Mouse (Mus musculus) common myeloid progenitor, adult 5-6 weeks (primary cell): ENCODE data around the gene Cfap74. TPM values are rescaled to one million over a fixed set of nuclear protein-coding genes. Genes with fewer than 3 reads are reported as not detected.
"Not testable (repeated sequence)": the region's sequence is repeated elsewhere in the genome, so short reads cannot be mapped to it uniquely, and the experiment has no call there.

Experiments
- ATAC-seq: replicated peaks from 2 replicates; pipeline ENCODE4 v1.8.0; 2016; ENCODE audit warnings: low read depth, mild to moderate bottlenecking, moderate TSS enrichment, inconsistent platforms; ENCODE audit not compliant: poor library complexity, severe bottlenecking
- total RNA-seq: library from RNA; stranded (forward); fragments of 200-1000, 187-1606 nt; gene quantifications from 2 replicates; pipeline ENCODE4 v1.2.3, GENCODE M21; 2017

Gene Cfap74
- total RNA-seq, 1 experiment from 2014 or later = 0.23 TPM

DNA sequence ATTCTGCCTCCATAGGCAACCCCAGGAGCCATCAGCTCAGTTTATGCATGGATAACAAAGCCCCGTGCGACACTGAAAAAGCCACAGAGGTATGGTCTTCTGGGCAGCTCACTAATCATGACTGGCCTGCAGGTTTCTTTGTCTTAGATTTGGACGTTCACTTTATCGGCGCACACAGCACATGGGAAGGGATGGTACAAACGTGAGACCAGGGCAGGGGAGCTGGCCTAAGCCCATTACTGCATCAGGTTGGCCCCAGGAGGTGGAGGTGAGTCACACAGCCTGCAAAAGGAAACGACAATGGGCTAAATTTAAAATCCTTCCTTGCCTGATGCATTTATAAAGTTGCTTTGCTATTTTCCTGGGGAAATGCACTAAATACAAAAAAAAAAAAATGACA is 7.9 kb upstream of the Cfap74 start:
- no peak for ATAC-seq

DNA sequence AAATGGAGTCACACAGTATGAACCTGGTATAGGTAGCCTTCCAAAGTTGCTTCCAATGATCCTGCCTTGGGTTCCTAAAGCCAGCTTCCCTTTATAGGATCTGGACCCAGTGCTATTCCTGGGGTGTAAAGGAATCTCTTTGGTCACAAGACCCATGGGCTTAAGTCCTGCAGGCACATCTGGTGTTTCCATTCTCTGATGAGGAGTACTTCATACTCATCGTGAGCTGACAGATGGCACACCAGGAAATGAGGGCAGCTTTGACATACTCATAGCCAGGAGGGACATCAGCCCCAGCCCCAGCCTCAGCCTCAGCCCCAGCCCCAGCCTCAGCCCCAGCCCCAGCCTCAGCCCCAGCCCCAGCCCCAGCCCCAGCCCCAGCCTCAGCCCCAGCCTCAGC is 6.5 kb upstream of the Cfap74 start:
- no peak for ATAC-seq

DNA sequence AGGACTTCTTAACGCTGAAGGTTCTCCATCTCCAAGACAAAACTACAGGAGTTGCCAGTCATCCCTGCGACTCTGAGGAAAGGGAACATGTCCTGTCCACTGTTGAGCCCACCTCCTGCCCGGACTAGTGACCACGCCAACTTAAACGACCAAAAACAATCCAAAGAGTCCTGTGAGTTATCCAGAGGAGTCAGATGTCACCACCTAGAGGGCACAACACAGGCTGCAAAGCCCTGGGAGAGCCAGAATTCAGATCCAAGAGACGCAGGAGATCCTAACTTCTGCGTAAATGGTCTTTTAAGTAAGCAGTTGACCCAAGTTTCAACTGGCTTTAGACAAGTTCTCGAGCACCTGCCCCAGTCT is 314 bp upstream of the Cfap74 start:
- peak; percentile 18; the same call in 1 of the 2 replicates for ATAC-seq

DNA sequence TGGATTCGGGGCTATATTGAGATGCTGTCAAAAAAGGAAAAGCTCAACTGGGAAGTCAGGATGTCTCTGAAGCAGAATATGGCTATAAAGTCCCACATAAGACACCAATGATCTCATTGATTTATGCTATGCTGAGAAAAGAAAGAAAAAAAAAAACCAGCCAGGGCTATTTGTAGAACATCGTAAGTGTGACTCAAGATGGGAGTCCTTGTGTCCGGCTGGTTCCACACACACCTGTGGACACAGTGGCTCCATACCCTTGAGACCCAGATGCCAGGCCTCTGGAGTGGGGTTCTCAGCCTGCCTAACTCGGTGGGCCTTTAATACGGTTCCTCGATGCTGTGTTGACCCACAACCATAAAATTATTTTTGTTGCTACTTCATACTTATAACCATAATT is 3.1 kb downstream of the Cfap74 start:
- no peak for ATAC-seq

DNA sequence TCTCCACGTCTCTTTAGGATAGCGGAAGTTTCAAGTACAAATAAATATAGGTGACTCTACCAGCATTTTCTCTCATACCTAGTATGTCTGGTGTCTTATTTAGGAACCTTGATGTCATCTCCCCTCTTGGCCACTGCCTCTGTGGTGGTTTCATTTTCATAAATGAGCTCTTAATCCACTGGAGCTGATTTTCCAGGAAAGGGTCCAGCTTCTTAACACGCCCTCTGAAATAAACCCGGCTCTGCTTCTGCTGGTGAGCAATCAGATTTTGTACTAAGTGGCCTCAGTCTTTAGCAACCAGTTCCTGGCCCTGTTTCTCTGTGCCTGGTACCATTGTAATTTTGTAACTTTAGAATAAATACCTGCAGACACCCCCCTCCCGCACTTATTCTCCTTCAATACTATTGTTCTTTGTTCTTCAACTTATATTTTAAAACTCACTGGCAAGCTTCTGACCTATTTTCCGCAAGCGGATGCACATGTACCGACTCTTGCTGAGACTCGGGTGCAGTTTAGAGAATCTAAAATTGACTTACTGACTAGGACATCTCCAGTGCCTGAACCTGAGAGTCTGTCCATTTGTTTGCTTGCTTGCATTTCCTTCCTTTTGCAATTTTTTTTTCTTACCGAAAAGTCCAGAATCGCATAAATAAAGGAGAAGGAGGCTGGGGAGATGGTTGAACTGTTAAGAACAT is 4.8 kb downstream of the Cfap74 start:
- ATAC-seq = no peak

DNA sequence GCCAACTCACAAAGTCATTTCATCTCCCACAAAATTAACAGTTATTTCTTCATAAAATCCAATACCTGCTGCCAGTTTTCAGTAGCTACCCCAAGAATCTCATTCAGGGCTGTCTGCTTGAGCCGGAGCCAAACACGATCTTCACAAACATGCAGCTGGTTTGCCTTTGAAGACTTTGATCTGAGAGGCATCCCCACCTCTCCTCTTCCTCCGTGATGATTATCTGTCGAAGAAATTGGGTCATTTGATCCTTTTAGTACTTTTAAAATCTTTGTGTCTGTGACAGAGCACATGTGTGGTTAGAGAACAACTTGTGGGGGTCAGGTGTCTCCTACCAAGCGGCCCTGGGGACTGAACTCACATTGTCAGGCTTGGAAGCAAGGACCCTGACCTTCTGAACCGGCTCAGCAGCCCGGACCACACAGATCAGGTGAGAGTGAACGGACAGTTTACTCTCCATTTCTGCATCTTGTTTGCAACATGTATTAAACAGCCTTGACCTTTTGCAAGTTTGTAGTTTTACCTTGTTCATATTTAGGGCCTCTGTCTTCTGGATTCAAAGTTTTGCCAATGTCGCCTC is 5.8 kb downstream of the Cfap74 start:
- ATAC-seq = no peak

DNA sequence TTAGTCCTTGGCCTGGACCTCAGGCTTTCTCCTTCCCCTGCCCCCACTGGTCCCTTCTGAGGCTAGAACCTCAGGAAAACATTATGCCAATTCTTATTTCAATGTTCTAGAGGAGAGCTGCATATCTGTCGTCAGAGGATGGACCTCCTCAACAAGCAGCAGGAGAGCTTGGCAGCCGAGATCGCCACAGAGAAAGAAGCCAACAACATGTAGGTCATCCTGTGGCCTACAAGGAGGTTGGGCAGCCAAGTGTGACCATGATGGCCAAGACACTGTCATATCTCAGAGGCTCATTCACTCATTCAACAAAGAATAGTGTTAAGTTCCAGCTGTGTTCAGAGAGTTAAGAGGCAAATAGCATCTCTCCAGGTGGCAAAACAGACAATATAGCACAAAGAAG is 11.1 kb downstream of the Cfap74 start:
- ATAC-seq = no peak

DNA sequence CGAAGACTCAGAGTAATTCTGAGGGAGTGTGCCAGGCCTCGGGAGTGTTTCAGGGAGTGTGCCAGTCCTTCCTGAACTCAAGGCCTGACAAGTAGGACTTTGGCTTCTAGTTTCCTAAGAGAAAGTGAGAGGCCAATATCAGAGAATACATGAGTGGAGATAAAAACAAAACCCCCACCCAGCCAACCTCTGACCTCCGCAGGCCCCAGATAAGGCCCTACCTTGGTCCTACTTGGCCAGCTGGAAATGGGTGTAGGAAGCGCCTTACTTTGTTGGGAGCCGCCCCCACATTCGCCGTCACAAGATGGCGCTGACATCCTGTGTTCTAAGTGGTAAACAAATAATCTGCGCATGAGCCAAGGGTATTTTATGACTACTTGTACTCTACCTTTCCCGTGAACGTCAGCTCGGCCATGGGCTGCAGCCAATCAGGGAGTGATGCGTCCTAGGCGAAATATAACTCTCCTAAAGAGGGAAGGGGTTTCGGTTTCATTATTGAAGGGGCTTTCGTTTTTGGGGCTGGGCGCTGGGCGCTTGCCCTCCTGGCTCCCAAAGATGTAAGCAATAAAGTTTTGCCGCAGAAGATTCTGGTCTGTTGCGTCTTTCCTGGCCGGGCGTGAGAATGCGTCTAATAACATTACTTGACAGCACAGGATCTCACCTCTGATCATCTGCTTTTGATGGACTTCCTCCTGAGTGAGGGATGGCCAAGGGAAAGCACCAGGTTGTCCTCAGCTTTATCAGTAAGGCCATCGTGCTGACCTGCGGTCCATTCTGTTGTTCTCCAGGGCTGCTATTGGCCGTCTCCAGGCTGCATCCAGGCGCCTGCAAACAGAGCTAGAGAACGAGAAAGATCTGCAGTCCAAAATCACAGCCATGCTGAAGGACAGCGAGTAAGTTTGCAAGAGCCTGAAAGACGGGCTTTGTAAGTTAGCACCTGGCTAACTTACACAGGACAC is 12.7 kb downstream of the Cfap74 start:
- not testable (repeated sequence) for ATAC-seq

DNA sequence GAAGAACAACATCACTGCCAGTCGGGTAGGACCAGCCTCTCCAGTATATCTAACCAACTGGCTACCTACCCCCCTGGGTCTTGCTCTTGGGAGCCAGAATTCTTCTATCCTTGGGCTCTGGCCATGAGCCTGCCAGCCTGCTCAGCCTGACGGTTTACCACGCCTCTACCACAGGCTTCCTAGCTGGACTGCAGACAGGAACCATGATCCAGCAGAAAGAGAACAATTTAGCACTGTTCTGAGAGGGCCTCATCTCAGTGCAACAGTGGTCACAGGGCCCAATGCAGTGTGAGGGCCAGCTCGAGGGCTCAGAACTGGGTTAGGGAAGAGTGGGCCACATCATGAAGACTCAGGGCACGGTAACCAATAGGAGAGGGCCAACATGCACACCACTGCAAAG is 15.0 kb downstream of the Cfap74 start:
- 0 out of 2 replicates have a peak, but pooled peaks have one; percentile 39 for ATAC-seq

DNA sequence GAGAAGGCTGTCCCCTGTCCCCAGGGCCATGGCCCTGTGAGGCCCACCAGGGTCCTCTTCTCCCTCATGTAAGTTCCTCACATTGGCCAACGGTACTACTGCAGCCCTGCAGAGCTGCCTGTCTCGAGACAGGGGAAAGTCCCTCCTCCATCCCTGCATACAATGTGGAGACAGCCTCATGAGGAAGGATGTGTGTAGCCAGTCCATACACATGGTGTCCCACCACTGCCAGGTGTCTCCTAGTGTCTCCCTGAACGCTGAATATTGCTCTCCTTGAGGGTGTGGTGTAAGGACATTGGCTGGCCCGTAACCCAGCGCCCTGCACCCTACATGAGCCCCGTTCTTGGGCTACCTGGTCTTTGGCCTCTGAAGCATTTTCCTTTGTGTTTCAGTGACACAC is 17.3 kb downstream of the Cfap74 start:
- no peak for ATAC-seq

DNA sequence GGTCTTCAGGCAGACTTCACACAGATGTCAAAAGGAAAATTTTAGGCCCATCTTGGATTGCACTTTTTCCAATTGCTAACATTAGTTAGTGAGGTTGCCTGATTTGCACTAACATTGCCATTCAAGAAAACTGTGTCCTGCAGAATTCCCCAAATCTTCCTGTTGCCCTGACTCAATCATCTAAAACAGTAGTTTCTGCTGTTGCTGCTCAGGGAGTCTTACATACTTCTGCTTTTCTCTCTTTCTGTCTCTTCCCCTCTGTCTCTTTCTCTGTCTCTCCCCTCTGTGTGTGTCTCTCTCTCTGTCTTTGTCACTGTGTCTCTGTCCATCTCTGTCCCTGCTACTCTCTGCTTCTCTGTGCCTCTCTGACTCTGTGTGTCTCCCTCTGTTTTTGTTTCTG is 19.5 kb downstream of the Cfap74 start:
- no peak for ATAC-seq

DNA sequence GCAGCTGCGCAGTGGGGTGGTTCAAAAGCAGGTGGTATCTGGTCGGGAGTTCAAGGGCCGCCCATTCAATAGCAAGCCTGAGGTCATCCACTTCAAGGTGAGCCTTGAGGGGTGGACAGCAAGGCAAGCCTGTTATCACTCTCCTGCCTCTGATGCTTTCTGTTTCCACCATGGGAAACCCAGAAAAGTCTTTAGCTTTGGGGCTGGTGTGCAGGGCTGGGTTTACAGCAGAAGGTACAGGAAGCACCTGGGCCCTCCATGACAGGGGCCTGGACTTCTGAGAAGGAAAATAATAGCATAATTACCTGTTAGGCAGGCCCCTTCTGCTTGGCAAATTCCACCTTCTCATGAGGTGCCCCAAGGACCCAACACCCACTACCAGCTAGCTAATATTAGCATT is 20.2 kb downstream of the Cfap74 start:
- no peak for ATAC-seq

DNA sequence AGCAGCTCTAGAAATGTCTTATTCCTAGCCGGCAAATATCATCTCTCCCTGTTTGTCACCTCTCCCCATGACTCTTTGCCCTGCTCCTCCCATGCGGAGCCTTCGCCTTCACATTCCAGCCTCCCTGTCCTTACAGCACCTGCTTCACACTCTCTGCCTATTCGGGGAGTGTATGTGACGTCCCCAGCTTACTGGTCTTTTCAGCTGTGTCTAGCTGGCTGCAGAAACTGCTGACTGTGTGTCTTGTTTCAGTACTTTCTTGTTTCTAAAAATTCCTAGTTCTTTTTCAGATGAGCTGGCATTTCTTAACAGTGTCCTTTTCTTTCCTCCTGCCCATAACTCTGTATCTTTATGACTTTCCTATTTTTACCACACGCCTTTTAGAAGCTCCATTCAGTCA is 23.4 kb downstream of the Cfap74 start:
- no peak for ATAC-seq

DNA sequence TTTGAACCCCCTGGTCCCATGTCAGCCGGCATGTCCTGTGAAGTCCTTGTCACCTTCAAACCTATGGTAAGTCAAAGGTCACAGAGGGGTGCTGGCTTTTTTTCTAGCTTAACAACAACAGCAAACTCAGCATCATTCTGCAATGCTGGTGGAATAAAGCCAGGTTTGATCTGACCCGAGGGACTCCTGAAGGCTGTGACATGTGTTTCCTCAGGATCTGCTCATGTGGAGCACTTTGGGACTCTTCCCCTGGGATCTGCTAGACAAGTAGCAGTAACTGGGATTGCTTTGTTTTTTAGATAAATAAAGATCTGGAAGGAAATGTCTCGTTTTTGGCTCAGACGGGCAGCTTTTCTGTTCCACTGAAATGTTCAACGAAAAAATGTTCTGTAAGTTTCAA is 25.0 kb downstream of the Cfap74 start:
- no peak for ATAC-seq

DNA sequence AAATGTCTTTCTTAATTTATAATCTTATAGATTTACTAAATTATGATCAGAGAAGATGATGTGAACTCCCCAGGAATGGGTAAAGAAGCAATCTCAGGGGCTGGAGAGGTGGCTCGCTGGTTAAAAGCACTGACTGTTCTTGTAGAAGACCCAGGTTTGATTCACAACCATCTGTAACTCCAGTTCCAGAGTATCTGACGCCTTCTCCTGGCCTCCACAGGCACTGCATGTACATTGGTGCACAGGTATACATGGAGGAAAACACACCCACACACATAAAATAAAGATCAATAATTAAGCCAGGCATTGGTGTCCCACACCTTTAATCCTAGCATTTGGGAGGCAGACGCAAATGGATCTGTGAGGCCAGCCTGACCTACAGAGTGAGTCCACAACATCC is 33.8 kb downstream of the Cfap74 start:
- ATAC-seq = no peak

DNA sequence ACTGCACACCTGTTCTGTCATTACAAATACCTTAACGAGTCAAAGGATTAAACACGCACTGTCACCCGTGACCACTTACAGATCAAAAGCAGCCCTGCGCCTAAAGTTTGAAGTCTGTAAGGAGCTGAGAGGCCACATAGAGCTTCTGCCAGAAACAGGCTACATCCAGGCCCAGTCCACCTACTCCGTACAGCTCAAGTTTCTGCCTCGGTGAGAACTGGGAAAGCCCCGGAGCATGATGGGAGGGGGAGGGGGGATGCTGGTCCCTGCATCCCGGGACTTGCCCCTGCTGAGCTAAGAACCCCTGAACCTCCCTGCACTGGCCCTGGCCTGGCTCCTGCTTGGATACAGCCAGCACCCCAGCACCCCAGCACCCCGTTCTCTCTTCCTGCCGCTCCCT is 42.6 kb downstream of the Cfap74 start:
- no peak for ATAC-seq

DNA sequence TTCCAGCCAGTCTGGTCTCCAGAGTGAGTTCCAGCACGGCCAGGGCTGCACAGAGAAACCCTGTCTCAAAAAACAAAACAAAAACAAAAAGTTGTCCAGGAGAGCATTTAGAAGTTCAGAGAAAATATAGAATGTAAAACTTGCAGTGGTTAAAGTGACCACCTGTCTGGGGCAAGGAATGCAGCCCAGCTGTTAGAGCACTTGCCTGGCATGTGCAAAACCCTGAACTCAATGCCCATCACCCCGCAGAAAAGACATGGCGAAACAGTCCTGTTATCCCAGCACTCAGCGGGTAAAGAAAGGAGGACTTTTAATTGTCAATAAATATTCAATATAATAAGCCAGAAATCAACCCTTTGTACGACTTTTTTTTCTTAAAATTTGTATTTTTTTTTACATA is 49.6 kb downstream of the Cfap74 start:
- ATAC-seq = no peak

DNA sequence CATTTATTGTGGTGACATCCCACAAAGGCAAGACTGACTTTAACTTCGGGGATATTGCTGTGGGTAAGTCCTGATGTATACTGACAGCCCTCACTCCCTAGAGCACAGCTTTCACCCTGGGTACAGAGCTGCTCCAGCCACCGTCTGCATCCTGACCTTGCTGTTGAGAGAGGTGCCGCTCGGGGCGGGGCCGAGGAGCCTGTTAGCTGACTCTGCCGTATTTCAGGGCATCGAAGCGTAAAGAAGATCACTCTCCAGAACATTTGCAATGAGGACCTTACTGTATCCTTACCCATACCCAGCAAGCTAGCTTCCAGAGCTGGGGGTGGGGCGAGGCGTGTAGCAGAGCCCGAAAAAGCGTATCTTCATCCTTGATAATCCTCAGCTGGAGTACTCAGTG is 54.1 kb downstream of the Cfap74 start:
- no peak for ATAC-seq

DNA sequence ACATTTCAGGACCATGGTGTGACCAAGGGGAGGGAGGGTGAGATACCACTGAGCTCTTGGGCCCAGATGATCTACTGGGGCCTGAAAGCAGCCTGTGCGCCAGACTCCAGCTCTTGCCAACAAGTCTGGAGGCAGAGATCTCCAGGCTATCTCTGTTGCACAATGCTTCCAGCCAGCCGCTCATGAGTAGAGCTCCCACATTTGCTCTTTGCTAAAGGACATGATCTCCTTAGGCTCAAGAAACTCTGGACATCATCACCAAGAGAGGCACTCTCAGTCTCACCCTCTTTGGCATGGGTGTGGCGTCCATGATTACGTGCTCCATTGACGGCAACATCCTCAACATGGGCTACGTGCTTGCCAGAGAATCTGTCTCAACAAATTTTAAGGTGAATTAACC is 54.6 kb downstream of the Cfap74 start:
- no peak for ATAC-seq

DNA sequence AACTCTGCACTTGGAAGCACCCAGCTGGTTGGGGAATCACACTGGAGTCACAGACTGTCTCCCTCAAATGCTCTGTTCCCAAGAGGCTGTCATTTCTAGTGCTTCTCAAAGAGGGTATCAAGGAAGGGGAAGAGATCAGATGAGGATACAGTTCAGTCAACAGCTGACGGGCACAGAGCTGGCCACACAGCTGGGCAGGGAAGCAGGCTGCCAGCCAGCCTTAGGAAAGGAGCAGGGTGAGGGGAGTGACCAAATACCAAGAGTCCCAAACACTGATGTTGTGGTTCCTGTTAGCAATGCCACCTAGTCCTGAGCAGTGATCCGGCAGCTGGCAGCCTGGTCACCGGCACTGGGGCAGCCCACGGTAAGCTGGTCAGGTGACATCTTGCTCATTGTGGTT is 55.1 kb downstream of the Cfap74 start:
- no peak for ATAC-seq

DNA sequence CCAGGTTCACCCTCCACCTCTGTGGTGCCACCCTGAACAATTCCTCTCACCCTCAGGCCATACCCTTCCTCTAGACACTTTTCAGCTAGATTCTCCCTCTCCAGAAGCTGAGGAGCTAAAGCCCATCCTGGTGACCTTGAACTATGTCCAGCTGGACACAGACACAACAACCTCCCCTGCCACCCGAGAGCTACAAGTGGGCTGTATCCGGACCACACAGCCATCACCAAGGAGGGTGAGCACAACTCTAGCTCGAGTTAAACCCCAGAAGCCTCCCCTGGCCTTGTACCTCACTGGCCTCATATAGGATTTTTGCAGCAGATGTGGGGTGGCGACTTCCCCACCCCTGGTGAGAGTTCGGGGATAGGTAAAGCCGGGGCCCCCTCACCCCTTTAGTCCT is 56.6 kb downstream of the Cfap74 start:
- no peak for ATAC-seq
